Mouse (Mus musculus) CH12.LX (cell line): Measurements from ENCODE around the gene Cyp1a1. TPM values are rescaled to one million over a fixed set of nuclear protein-coding genes. Genes with fewer than 3 reads are reported as not detected.
A peak's percentile ranks its signal among the peaks of the same experiment; 100 is the strongest.

Experiments
- DNase-seq: peaks from one replicate; pipeline ENCODE4 v3.0.0-alpha.2; 2013; ENCODE audit errors: extremely low read depth
- H3K27ac ChIP-seq: 2 replicates; pipeline ENCODE4 v1.5.1; 2012; ENCODE audit warnings: low read depth, mild to moderate bottlenecking, control low read depth, moderate library complexity; ENCODE audit not compliant: insufficient read depth
- H3K27me3 ChIP-seq: replicated peaks from 2 replicates; pipeline ENCODE3; 2012; ENCODE audit warnings: inconsistent platforms
- H3K36me3 ChIP-seq, 2 experiments: replicated peaks in 1 of 2; 2 replicates each; pipeline versions ENCODE3 to v1.6.1; 2012; ENCODE audit warnings: inconsistent platforms in 1 of 2, low read length in 1 of 2, mild to moderate bottlenecking in 1 of 2, mixed read lengths in 1 of 2, moderate library complexity in 1 of 2; ENCODE audit not compliant: control insufficient read depth in 1 of 2, insufficient read depth in 1 of 2
- H3K4me1 ChIP-seq, 2 experiments: 2 replicates each; pipeline ENCODE4 v1.6.1; 2012; ENCODE audit warnings: inconsistent platforms in 1 of 2, moderate library complexity in 1 of 2; ENCODE audit not compliant: insufficient read depth in 2 of 2, control insufficient read depth in 1 of 2
- H3K4me2 ChIP-seq: 2 replicates; pipeline ENCODE4 v1.6.1; 2012; ENCODE audit warnings: low read depth, mild to moderate bottlenecking, control low read depth; ENCODE audit not compliant: poor library complexity, insufficient read depth, severe bottlenecking
- H3K4me3 ChIP-seq, 3 experiments: fragments of 150-350 bp in 1 of 3; sonication (generic) in 1 of 3; replicated peaks in 1 of 3; 2 replicates each; pipeline versions ENCODE3 to v1.5.1; 2011 to 2012; ENCODE audit warnings: low read depth in 2 of 3, low read length in 2 of 3, mild to moderate bottlenecking in 2 of 3, moderate library complexity in 2 of 3, control low read depth in 1 of 3, improper control_type of control experiment in 1 of 3, inconsistent platforms in 1 of 3, mixed read lengths in 1 of 3; ENCODE audit not compliant: poor library complexity in 1 of 3
- H3K79me2 ChIP-seq: replicated peaks from 2 replicates; pipeline ENCODE4 v1.6.1; 2012; ENCODE audit warnings: mild to moderate bottlenecking, moderate library complexity; ENCODE audit not compliant: control insufficient read depth, poor library complexity, insufficient read depth, severe bottlenecking; ENCODE audit errors: extremely low read depth
- H3K9ac ChIP-seq: 2 replicates; pipeline ENCODE4 v1.6.1; 2012; ENCODE audit warnings: low read depth, mild to moderate bottlenecking, control low read depth, moderate library complexity; ENCODE audit not compliant: insufficient read depth
- H3K9me3 ChIP-seq: replicated peaks from 2 replicates; pipeline ENCODE3; 2012; ENCODE audit warnings: low read length, inconsistent platforms, mixed read lengths
- BHLHE40 ChIP-seq: IDR thresholded peaks from 2 replicates; pipeline ENCODE4 v1.6.1; 2011; ENCODE audit warnings: mild to moderate bottlenecking, low read depth, low read length, improper control_type of control experiment
- CHD2 ChIP-seq: IDR thresholded peaks from 2 replicates; pipeline ENCODE4 v1.6.1; 2011; ENCODE audit warnings: low read length, improper control_type of control experiment
- CTCF ChIP-seq, 2 experiments: IDR thresholded peaks in 1 of 2; conservative IDR thresholded peaks in 1 of 2; 2 replicates each; pipeline ENCODE4 v1.5.1; 2011 to 2012; ENCODE audit warnings: low read depth in 2 of 2, low read length in 2 of 2, improper control_type of control experiment in 1 of 2, inconsistent platforms in 1 of 2, mild to moderate bottlenecking in 1 of 2, moderate library complexity in 1 of 2
- ELF1 ChIP-seq: IDR thresholded peaks from 2 replicates; pipeline ENCODE4 v1.6.1; 2014; ENCODE audit warnings: low read depth, mild to moderate bottlenecking, inconsistent platforms, low read length, improper control_type of control experiment
- ETS1 ChIP-seq: conservative IDR thresholded peaks from 2 replicates; pipeline ENCODE4 v1.6.1; 2012; ENCODE audit warnings: low read depth, mild to moderate bottlenecking, inconsistent platforms, low read length, improper control_type of control experiment, moderate library complexity
- GABPA ChIP-seq: IDR thresholded peaks from 2 replicates; pipeline ENCODE4 v1.6.1; 2012; ENCODE audit warnings: low read depth, low read length, improper control_type of control experiment, inconsistent platforms; ENCODE audit not compliant: insufficient replicate concordance
- HCFC1 ChIP-seq: IDR thresholded peaks from 2 replicates; pipeline ENCODE4 v1.6.1; 2012; ENCODE audit warnings: low read depth, mild to moderate bottlenecking, inconsistent platforms, low read length, improper control_type of control experiment
- IRF4 ChIP-seq: IDR thresholded peaks from 2 replicates; pipeline ENCODE4 v1.6.1; 2014; ENCODE audit warnings: low read depth, mild to moderate bottlenecking, inconsistent platforms, low read length, improper control_type of control experiment
- JUND ChIP-seq: conservative IDR thresholded peaks from 2 replicates; pipeline ENCODE4 v1.6.1; 2011; ENCODE audit warnings: low read depth, low read length, improper control_type of control experiment
- MAFK ChIP-seq: IDR thresholded peaks from 2 replicates; pipeline ENCODE4 v1.6.1; 2011; ENCODE audit warnings: low read length, improper control_type of control experiment; ENCODE audit not compliant: insufficient replicate concordance
- MAX ChIP-seq: IDR thresholded peaks from 2 replicates; pipeline ENCODE4 v1.6.1; 2011; ENCODE audit warnings: low read length, improper control_type of control experiment
- MEF2A ChIP-seq: IDR thresholded peaks from 2 replicates; pipeline ENCODE4 v1.6.1; 2014; ENCODE audit warnings: low read depth, mild to moderate bottlenecking, inconsistent platforms, low read length, improper control_type of control experiment, borderline replicate concordance
- MXI1 ChIP-seq: IDR thresholded peaks from 2 replicates; pipeline ENCODE4 v1.6.1; 2011; ENCODE audit warnings: mild to moderate bottlenecking, low read depth, low read length, improper control_type of control experiment
- MYC ChIP-seq: IDR thresholded peaks from 2 replicates; pipeline ENCODE4 v1.6.1; 2011; ENCODE audit warnings: low read depth, mild to moderate bottlenecking, improper control_type of control experiment, low read length
- NELFE ChIP-seq: IDR thresholded peaks from 2 replicates; pipeline ENCODE4 v1.6.1; 2011; ENCODE audit warnings: low read depth, low read length, improper control_type of control experiment
- NRF1 ChIP-seq: IDR thresholded peaks from 2 replicates; pipeline ENCODE4 v1.6.1; 2014; ENCODE audit warnings: low read depth, mild to moderate bottlenecking, inconsistent platforms, low read length, improper control_type of control experiment, moderate library complexity
- PAX5 ChIP-seq: IDR thresholded peaks from 2 replicates; pipeline ENCODE4 v1.6.1; 2012; ENCODE audit warnings: low read length, inconsistent platforms, mixed read lengths
- POLR2A ChIP-seq: IDR thresholded peaks from 2 replicates; pipeline ENCODE4 v1.6.1; 2011; ENCODE audit warnings: low read depth, mild to moderate bottlenecking, improper control_type of control experiment, low read length
- RAD21 ChIP-seq: IDR thresholded peaks from 2 replicates; pipeline ENCODE4 v1.6.1; 2011; ENCODE audit warnings: low read depth, mild to moderate bottlenecking, low read length, improper control_type of control experiment, moderate library complexity
- RCOR1 ChIP-seq: conservative IDR thresholded peaks from 2 replicates; pipeline ENCODE4 v1.6.1; 2012; ENCODE audit warnings: low read depth, mild to moderate bottlenecking, inconsistent platforms, low read length, improper control_type of control experiment
- SIN3A ChIP-seq: IDR thresholded peaks from 2 replicates; pipeline ENCODE4 v1.6.1; 2012; ENCODE audit warnings: low read length, improper control_type of control experiment, inconsistent platforms
- SMC3 ChIP-seq: IDR thresholded peaks from 2 replicates; pipeline ENCODE4 v1.6.1; 2011; ENCODE audit warnings: low read depth, low read length, improper control_type of control experiment
- TBP ChIP-seq: conservative IDR thresholded peaks from 2 replicates; pipeline ENCODE4 v1.6.1; 2011; ENCODE audit warnings: low read depth, low read length, improper control_type of control experiment
- TCF12 ChIP-seq: IDR thresholded peaks from 2 replicates; pipeline ENCODE4 v1.6.1; 2014; ENCODE audit warnings: low read depth, mild to moderate bottlenecking, inconsistent platforms, low read length, improper control_type of control experiment
- ZC3H11A ChIP-seq: IDR thresholded peaks from 2 replicates; pipeline ENCODE4 v1.6.1; 2012; ENCODE audit warnings: low read depth, mild to moderate bottlenecking, inconsistent platforms, low read length, improper control_type of control experiment
- ZKSCAN1 ChIP-seq: IDR thresholded peaks from 2 replicates; pipeline ENCODE4 v1.6.1; 2012; ENCODE audit warnings: low read depth, inconsistent platforms, low read length, improper control_type of control experiment, borderline replicate concordance
- ZMIZ1 ChIP-seq: IDR thresholded peaks from 2 replicates; pipeline ENCODE4 v1.6.1; 2012; ENCODE audit warnings: low read depth, mild to moderate bottlenecking, inconsistent platforms, low read length, improper control_type of control experiment
- ZNF384 ChIP-seq: IDR thresholded peaks from 2 replicates; pipeline ENCODE4 v1.6.1; 2012; ENCODE audit warnings: low read depth, low read length, improper control_type of control experiment, inconsistent platforms
- dilution Hi-C: fragments of 300-500 bp; cut with MboI; formaldehyde crosslinking; loops from 2 replicates; pipeline ENCODE4 v1.14.3; 2020; ENCODE audit warnings: low sequenced_read_pairs; ENCODE audit not compliant: extremely low pct_unique_long_range_greater_than_20kb, extremely low pct_ligation_motif_present
- in situ Hi-C: fragments of 300-500 bp; cut with MboI; formaldehyde crosslinking; loops from 3 replicates; pipeline ENCODE4 v1.14.3; 2019; ENCODE audit warnings: low sequenced_read_pairs, low pct_ligation_motif_present, low pct_unique_long_range_greater_than_20kb, mixed read lengths
- polyA plus RNA-seq: library from polyadenylated mRNA; unstranded; fragments of >175 nt; gene quantifications from 2 replicates; pipeline ENCODE4 v1.2.1, GENCODE M21; 2012; ENCODE audit warnings: low read depth; ENCODE audit not compliant: insufficient read length
- total RNA-seq, 2 experiments: library from RNA; depleted of rRNA; stranded (reverse); fragments of 300-350 nt in 1 of 2; fragments of >200 nt in 1 of 2; gene quantifications; 2 replicates each; pipeline ENCODE4 v1.2.3; 2012 to 2014

Cyp1a1 gene
- total and polyA plus RNA-seq, 3 experiments, result 0.11 to 0.13 TPM; not detected in 1

- Histone ChIP-seq H3K36me3 (no peaks in the 10 kb centered on the region), H3K4me1 (peaks cover 0 to 8% of the 10 kb centered on the region in 2 experiments; a peak in 2 of 4 replicates), H3K4me2 (peak overlapping the region; percentile 25; the same call in 1 of the 2 replicates), H3K27ac (no peak overlapping the region), H3K4me3 (no peak overlapping the region), H3K27me3 (peaks cover 4% of the 10 kb centered on the region), H3K9ac (no peak overlapping the region), H3K9me3 (peaks cover 5% of the 10 kb centered on the region), H3K79me2 (no peaks in the 10 kb centered on the region)
- TF ChIP-seq TCF12 (0 out of 2 replicates have a peak, but pooled peaks have one; percentile 19), MEF2A (no peak), NELFE (peak; percentile 15; the same call in 1 of the 2 replicates), RCOR1 (no peak), SMC3 (peak; percentile 92), SIN3A (no peak), MYC (0 out of 2 replicates have a peak, but pooled peaks have one; percentile 34), GABPA (no peak), ZKSCAN1 (no peak), CHD2 (no peak), ZNF384 (no peak), BHLHE40 (no peak), HCFC1 (0 out of 2 replicates have a peak, but pooled peaks have one; percentile 21), ZMIZ1 (no peak), JUND (no peak), PAX5 (no peak), ZC3H11A (peak; percentile 58), IRF4 (no peak), ETS1 (no peak), ELF1 (0 out of 2 replicates have a peak, but pooled peaks have one; percentile 19), CTCF (conservative IDR thresholded peaks at IDR 0.05 in 1 of 2, IDR thresholded peaks at IDR 0.05 in 1 of 2; ENCODE audit: low read depth in 2 of 2, low read length in 2 of 2) (peak; percentile 36 to 96; a peak in 2 of 4 replicates), MAX (no peak), NRF1 (no peak), TBP (no peak), MXI1 (no peak), RAD21 (peak; percentile 95), MAFK (no peak), POLR2A (no peak)
- dilution Hi-C loops, result no loop called here
- in situ Hi-C loops, result loop anchor here (5.0 to 10.0 kb wide), 2 partner anchors 67 to 335 kb away; no protein-coding TSS in a partner anchor
- peak; percentile 84 for DNase-seq
Measured at GRCm38 (mm10) chr9:57659774-57660173, 28.0 kb upstream of the Cyp1a1 start.
